9 mouse cellular contexts compared by ENCODE assay signal in the genomic region with DNA sequence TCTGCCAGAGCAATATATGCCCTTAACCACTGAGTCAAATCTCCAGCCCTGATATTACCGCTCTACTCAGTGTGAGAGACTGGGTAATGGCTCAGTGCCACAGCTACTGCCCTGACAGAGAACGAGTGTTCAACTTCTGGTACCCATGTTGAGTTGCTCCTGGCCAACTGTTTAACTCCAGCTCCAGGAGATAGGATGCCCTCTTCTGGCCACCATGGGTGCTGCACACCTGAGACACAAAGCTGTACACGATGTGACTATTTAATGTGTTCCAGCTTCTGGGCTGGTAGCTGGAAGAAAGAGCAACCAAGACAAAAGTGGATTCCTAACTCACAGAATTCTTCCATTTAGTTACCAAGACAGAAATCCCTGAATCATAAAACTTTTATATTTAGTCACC. TPM values are rescaled to one million over a fixed set of nuclear protein-coding genes. Genes with fewer than 3 reads are reported as not detected.
DNase-seq lines count a peak whose midpoint lies in the region; ATAC-seq and TF ChIP-seq lines count a peak whose summit lies in the region.
"Had no signal": no experiment of that assay in that cellular context is flagged by ENCODE, and none has a peak within 500 bp of the region (broad histone marks: within the 10 kb centered on the region; RNA-seq: fewer than 3 reads in every experiment).

No protein-coding gene starts in this region.

- H3K27me3 ChIP-seq in splenic B cell, adult 2 months (ENCODE audit: control insufficient read depth, insufficient read depth, low read length, poor library complexity, severe bottlenecking): no peaks in the 10 kb centered on the region
- no peaks in the 10 kb centered on the region for H3K27me3 ChIP-seq in neural tube, embryonic 15.5 days (replicated peaks)
- H3K27me3 ChIP-seq: limb, embryonic 12.5 days had no signal

- intact Hi-C loops in left cerebral cortex, adult 2 months (cut with DNase I): no loop called here

- peaks cover 18% of the 10 kb centered on the region for H3K4me1 ChIP-seq in neural tube, embryonic 15.5 days

- H3K9ac ChIP-seq in neural tube, embryonic 15.5 days (replicated peaks): no peak overlapping the region
- H3K9ac ChIP-seq: limb, embryonic 12.5 days had no signal

- peaks cover 8% of the 10 kb centered on the region for H3K36me3 ChIP-seq in splenic B cell, adult 2 months (ENCODE audit: control insufficient read depth, insufficient read depth, low read length, poor library complexity, severe bottlenecking)
- H3K36me3 ChIP-seq in neural tube, embryonic 15.5 days: peaks cover 7% of the 10 kb centered on the region

- no peak overlapping the region for H3K4me2 ChIP-seq in neural tube, embryonic 15.5 days
- H3K4me2 ChIP-seq: limb, embryonic 12.5 days had no signal

- TF ChIP-seq CTCF in left cerebral cortex, adult 2 months (IDR thresholded peaks at IDR 0.05): peak; percentile 26

- no peak overlapping the region for H3K4me3 ChIP-seq in left cerebral cortex, adult 2 months
- H3K4me3 ChIP-seq in neural tube, embryonic 15.5 days (replicated peaks): no peak overlapping the region
- H3K4me3 ChIP-seq: limb, embryonic 12.5 days had no signal

- H3K9me3 ChIP-seq in neural tube, embryonic 15.5 days (replicated peaks): 0 out of 2 replicates have a peak, but pooled peaks cover 1% of the 10 kb centered on the region

- WGBS in neural tube, embryonic 15.5 days: 92% methylated on average over 3 of the region's 3 CpGs

- DNase-seq in left cerebral cortex, adult 2 months (ENCODE audit: extremely low spot score in 1 of 2, low spot score in 2 of 2): no peak
- DNase-seq in left cerebral cortex, adult 8-10 months (ENCODE audit: low spot score in 2 of 2): no peak
- DNase-seq in R1 (ENCODE audit: low read depth, low spot score): peak; percentile 74
- DNase-seq in induced T-regulatory cell, adult 2 months (ENCODE audit: low read depth): peak; percentile 82
- peak; percentile 82 for DNase-seq in splenic B cell, adult 2 months (ENCODE audit: low read depth, low spot score)
- DNase-seq in cerebellum, adult 9-10 months: no peak

- no peak overlapping the region for H3K27ac ChIP-seq in left cerebral cortex, adult 2 months
- H3K27ac ChIP-seq in neural tube, embryonic 15.5 days (replicated peaks): no peak overlapping the region
- H3K27ac ChIP-seq: limb, embryonic 12.5 days had no signal

- ATAC-seq in neural tube, embryonic 15.5 days (ENCODE audit: low FRiP score): no peak

RNA-seq across cellular contexts. Expression of a gene that starts 2.4 kb away (rescaled TPM):
- total RNA-seq in left cerebral cortex, adult 2 months (2021): 1 to 10 TPM; 6.7 to 8.1 TPM
- total RNA-seq in left cerebral cortex, adult 8-10 months (2022): 1 to 10 TPM; 3.7 to 7.9 (median 5.2) TPM
- 36.8 and 38.3 TPM in 2 replicates for polyA plus RNA-seq in neural tube, embryonic 15.5 days (2015; fragmentation: Nextera tagmentation; extraction: Ambion mirVana)

RNA-seq across cellular contexts. Expression of a gene that starts 4.7 kb away (rescaled TPM):
- total RNA-seq in left cerebral cortex, adult 2 months (2021): 10 to 100 TPM; 40.3 to 41.6 TPM
- 10 to 100 TPM; 47.7 to 50.0 (median 49.9) TPM for total RNA-seq in left cerebral cortex, adult 8-10 months (2022)
- 40.2 and 46.7 TPM in 2 replicates for polyA plus RNA-seq in neural tube, embryonic 15.5 days (2015; fragmentation: Nextera tagmentation; extraction: Ambion mirVana)

RNA-seq across cellular contexts. Expression of a gene that starts 40.0 kb away (rescaled TPM):
- not detected for total RNA-seq in left cerebral cortex, adult 2 months (2021)
- not detected for total RNA-seq in left cerebral cortex, adult 8-10 months (2022)
- not detected in 2 replicates for polyA plus RNA-seq in neural tube, embryonic 15.5 days (2015; fragmentation: Nextera tagmentation; extraction: Ambion mirVana)
- polyA plus RNA-seq: embryonic facial prominence, embryonic 14.5 days; limb, embryonic 12.5 days had no signal

RNA-seq across cellular contexts. Expression of a gene that starts 56.9 kb away (rescaled TPM):
- total RNA-seq in left cerebral cortex, adult 2 months (2021): not detected
- total RNA-seq in left cerebral cortex, adult 8-10 months (2022): not detected
- not detected in 2 replicates for polyA plus RNA-seq in neural tube, embryonic 15.5 days (2015; fragmentation: Nextera tagmentation; extraction: Ambion mirVana)
- polyA plus RNA-seq: embryonic facial prominence, embryonic 14.5 days; limb, embryonic 12.5 days had no signal

RNA-seq across cellular contexts. Expression of a gene that starts 56.9 kb away (rescaled TPM):
- total RNA-seq in left cerebral cortex, adult 2 months (2021): not detected
- total RNA-seq in left cerebral cortex, adult 8-10 months (2022): not detected
- polyA plus RNA-seq in neural tube, embryonic 15.5 days (2015; fragmentation: Nextera tagmentation; extraction: Ambion mirVana): not detected in 2 replicates
- polyA plus RNA-seq: embryonic facial prominence, embryonic 14.5 days; limb, embryonic 12.5 days had no signal

Comparison
In these comparisons a context has a peak if more than half of its experiments do, and no peak if none do; other contexts are left out.
1. DNase-seq: peak in R1 (single experiment), induced T-regulatory cell, adult 2 months (single experiment) and splenic B cell, adult 2 months (single experiment); none in left cerebral cortex, adult 2 months (0 of 2), left cerebral cortex, adult 8-10 months (0 of 2) and cerebellum, adult 9-10 months (single experiment).